Mouse (Mus musculus) limb, embryonic 11.5 days (tissue): Measurements from ENCODE around the gene Otud5. TPM values are rescaled to one million over a fixed set of nuclear protein-coding genes. Genes with fewer than 3 reads are reported as not detected.

Experiments
- ATAC-seq: fragments of 200-750 bp; cut with Nextera tagmentation; 2 replicates; pipeline ENCODE4 v1.8.0; 2017; ENCODE audit warnings: low read depth; ENCODE audit not compliant: insufficient number of reproducible peaks, low FRiP score, low TSS enrichment
- DNase-seq: peaks from one replicate; pipeline ENCODE4 v3.0.0-alpha.2; 2015; ENCODE audit warnings: low spot score
- H3K27ac ChIP-seq: fragments of 300-500 bp; sonication (generic); replicated peaks from 2 replicates; pipeline ENCODE4 v1.5.1; 2014; ENCODE audit warnings: low read depth, mild to moderate bottlenecking, low read length
- H3K27me3 ChIP-seq: fragments of 300-500 bp; sonication (generic); 2 replicates; pipeline ENCODE4 v1.6.1; 2014; ENCODE audit warnings: mild to moderate bottlenecking, low read length, mixed read lengths; ENCODE audit not compliant: control insufficient read depth, insufficient read depth
- H3K36me3 ChIP-seq: fragments of 300-500 bp; sonication (generic); 2 replicates; pipeline ENCODE4 v1.6.1; 2014; ENCODE audit warnings: mild to moderate bottlenecking, low read length, moderate library complexity, mixed read lengths; ENCODE audit not compliant: control insufficient read depth, insufficient read depth
- H3K4me1 ChIP-seq: fragments of 300-500 bp; sonication (generic); 2 replicates; pipeline ENCODE4 v1.6.1; 2014; ENCODE audit warnings: low read length, mixed read lengths; ENCODE audit not compliant: control insufficient read depth, insufficient read depth
- H3K4me2 ChIP-seq: fragments of 300-500 bp; sonication (generic); 2 replicates; pipeline ENCODE4 v1.6.1; 2014; ENCODE audit warnings: low read depth, mild to moderate bottlenecking, moderate library complexity; ENCODE audit not compliant: severe bottlenecking
- H3K4me3 ChIP-seq: fragments of 300-500 bp; sonication (generic); 2 replicates; pipeline ENCODE4 v1.5.1; 2014; ENCODE audit warnings: low read depth, low read length
- H3K9ac ChIP-seq: fragments of 300-500 bp; sonication (generic); 2 replicates; pipeline ENCODE4 v1.6.1; 2014; ENCODE audit warnings: mild to moderate bottlenecking, low read length
- H3K9me3 ChIP-seq: fragments of 300-500 bp; sonication (generic); 2 replicates; pipeline ENCODE4 v1.6.1; 2016; ENCODE audit warnings: low read length; ENCODE audit not compliant: control insufficient read depth
- WGBS: fragments of 180-500 bp; shearing (Covaris S2); extraction: QIAGEN DNeasy Blood & Tissue Kit; methylation state at CpG from one replicate; pipeline ENCODE4 v1.1.7; 2014; 5-methylcytosine and 5-hydroxymethylcytosine counted together
- microRNA counts: library from miRNA; unstranded; fragments of <30 nt; microRNA quantifications from one replicate; lab custom pipeline; 2016
- microRNA-seq: library from miRNA; unstranded; fragments of <30 nt; microRNA quantifications from one replicate; pipeline ENCODE4, GENCODE M21; 2016
- polyA plus RNA-seq: library from polyadenylated mRNA; unstranded; fragments of >200 nt; fragmentation: Nextera tagmentation; extraction: Ambion mirVana; gene quantifications from 2 replicates; pipeline ENCODE4 v1.2.1, GENCODE M21; 2014

Otud5 gene
- polyA plus RNA-seq, 1 experiment from 2014 or later = 34.5 TPM

GRCm38 (mm10) chrX:7922032-7922431 lies 80.9 kb downstream of the Otud5 start:
- Histone ChIP-seq H3K4me3 (peak overlapping the region; percentile 19; the same call in 1 of the 2 replicates), H3K36me3 (no peaks in the 10 kb centered on the region), H3K27me3 (peaks cover 58% of the 10 kb centered on the region), H3K9ac (no peak overlapping the region), H3K4me2 (peak overlapping the region; percentile 33), H3K9me3 (no peaks in the 10 kb centered on the region; the same call in 1 of the 2 replicates), H3K4me1 (no peaks in the 10 kb centered on the region), H3K27ac (no peak overlapping the region)
- ATAC-seq (no peak), DNase-seq (no peak)
- 14% methylated on average over 20 of the region's 48 CpGs for WGBS

MicroRNAs within 50 kb of the gene (microRNA counts, 519-probe panel; counts per million panel counts)
- microRNA mmu-miR-1198 (lab: Ali Mortazavi, UCI) = 2,783 counts per million, percentile 30 among the panel's probes with 10 or more counts

Small RNAs within 50 kb of the gene (microRNA-seq; reads per million reads assigned to microRNA genes)
- 25.3 reads per million, percentile 32 among the genes with 10 or more reads in this experiment for gene Mir1198

Other genes starting within 250 kb of the Otud5 start
- 29.8 and 31.2 TPM in 2 replicates for gene Ccdc22, start 235.8 kb upstream of the Otud5 start, polyA plus RNA-seq
- gene Cacna1f, start 234.3 kb upstream of the Otud5 start, polyA plus RNA-seq = not detected in 2 replicates
- 0.56 and 0.61 TPM in 2 replicates for gene Syp, start 202.9 kb upstream of the Otud5 start, polyA plus RNA-seq
- gene Prickle3, start 184.1 kb upstream of the Otud5 start, polyA plus RNA-seq = 5.6 and 6.7 TPM in 2 replicates
- gene Plp2, start 170.0 kb upstream of the Otud5 start, polyA plus RNA-seq = 78.1 and 81.0 TPM in 2 replicates
- 0.21 TPM in 1 of 2 replicates, not detected in the other for gene Magix, start 160.1 kb upstream of the Otud5 start, polyA plus RNA-seq
- gene Gpkow, start 144.2 kb upstream of the Otud5 start, polyA plus RNA-seq = 40.9 and 43.4 TPM in 2 replicates
- 16.7 and 20.6 TPM in 2 replicates for gene Wdr45, start 127.0 kb upstream of the Otud5 start, polyA plus RNA-seq
- not detected in 2 replicates for gene Gm45208, start 119.1 kb upstream of the Otud5 start, polyA plus RNA-seq
- 85.7 and 99.5 TPM in 2 replicates for gene Praf2, start 112.9 kb upstream of the Otud5 start, polyA plus RNA-seq
- 21.4 and 22.8 TPM in 2 replicates for gene Ccdc120, start 90.5 kb upstream of the Otud5 start, polyA plus RNA-seq
- gene Tfe3, start 78.8 kb upstream of the Otud5 start, polyA plus RNA-seq = 17.7 and 20.6 TPM in 2 replicates
- 34.4 and 41.7 TPM in 2 replicates for gene Gripap1, start 51.6 kb upstream of the Otud5 start, polyA plus RNA-seq
- gene Kcnd1, start 19.1 kb upstream of the Otud5 start, polyA plus RNA-seq = 0.97 and 1.5 TPM in 2 replicates
- 5.2 and 5.4 TPM in 2 replicates for gene Pim2, start 36.9 kb downstream of the Otud5 start, polyA plus RNA-seq
- 9.4 and 11.4 TPM in 2 replicates for gene Slc35a2, start 42.7 kb downstream of the Otud5 start, polyA plus RNA-seq
- 137 and 151 TPM in 2 replicates for gene Pqbp1, start 57.9 kb downstream of the Otud5 start, polyA plus RNA-seq
- 185 and 195 TPM in 2 replicates for gene Timm17b, start 58.0 kb downstream of the Otud5 start, polyA plus RNA-seq
- not detected in 2 replicates for gene Gm10491, start 66.5 kb downstream of the Otud5 start, polyA plus RNA-seq
- not detected in 2 replicates for gene Gm10490, start 68.2 kb downstream of the Otud5 start, polyA plus RNA-seq
- 0.20 and 0.25 TPM in 2 replicates for gene Pcsk1n, start 78.5 kb downstream of the Otud5 start, polyA plus RNA-seq
- not detected in 2 replicates for gene Eras, start 87.2 kb downstream of the Otud5 start, polyA plus RNA-seq
- gene Hdac6, start 106.5 kb downstream of the Otud5 start, polyA plus RNA-seq = 42.7 and 43.6 TPM in 2 replicates
- 2.7 and 3.4 TPM in 2 replicates for gene Gata1, start 136.7 kb downstream of the Otud5 start, polyA plus RNA-seq
- gene Glod5, start 177.1 kb downstream of the Otud5 start, polyA plus RNA-seq = not detected in 2 replicates
- 95.7 and 102 TPM in 2 replicates for gene Suv39h1, start 233.4 kb downstream of the Otud5 start, polyA plus RNA-seq
- 0.27 and 0.44 TPM in 2 replicates for gene Was, start 249.1 kb downstream of the Otud5 start, polyA plus RNA-seq